Mouse (Mus musculus) embryonic facial prominence, embryonic 10.5 days (tissue): ENCODE results near the gene Atxn1. TPM values are rescaled to one million over a fixed set of nuclear protein-coding genes. Genes with fewer than 3 reads are reported as not detected.

ENCODE experiments used
- DNase-seq: peaks from one replicate; pipeline ENCODE4 v3.0.0-alpha.2; 2017; ENCODE audit warnings: low spot score
- H3K27ac ChIP-seq: fragments of 300-500 bp; sonication (generic); replicated peaks from 2 replicates; pipeline ENCODE4 v1.5.1; 2016; ENCODE audit warnings: mild to moderate bottlenecking
- H3K27me3 ChIP-seq: fragments of 300-500 bp; sonication (generic); replicated peaks from 2 replicates; pipeline ENCODE4 v1.6.1; 2016; ENCODE audit warnings: low read depth, mild to moderate bottlenecking; ENCODE audit not compliant: poor library complexity, severe bottlenecking
- H3K36me3 ChIP-seq: fragments of 300-500 bp; sonication (generic); replicated peaks from 2 replicates; pipeline ENCODE4 v1.6.1; 2016; ENCODE audit warnings: mild to moderate bottlenecking, moderate library complexity
- H3K4me1 ChIP-seq: fragments of 300-500 bp; sonication (generic); 2 replicates; pipeline ENCODE4 v1.6.1; 2016
- H3K4me3 ChIP-seq: fragments of 300-500 bp; sonication (generic); 2 replicates; pipeline ENCODE4 v1.5.1; 2016; ENCODE audit warnings: mild to moderate bottlenecking, moderate library complexity
- H3K9me3 ChIP-seq: fragments of 300-500 bp; sonication (generic); 2 replicates; pipeline ENCODE4 v1.6.1; 2016; ENCODE audit warnings: mild to moderate bottlenecking
- WGBS: fragments of 180-500 bp; shearing (Covaris S2); methylation state at CpG from one replicate; pipeline ENCODE4 v1.1.7; 2016; 5-methylcytosine and 5-hydroxymethylcytosine counted together
- polyA plus RNA-seq: library from polyadenylated mRNA; unstranded; fragments of >200 nt; fragmentation: Nextera tagmentation; extraction: Ambion mirVana; gene quantifications from 2 replicates; pipeline ENCODE4 v1.2.1, GENCODE M21; 2016

Gene Atxn1
- polyA plus RNA-seq, 1 experiment from 2014 or later: 1.1 TPM

- Histone ChIP-seq H3K36me3 (no peaks in the 10 kb centered on the region), H3K9me3 (peaks cover 4% of the 10 kb centered on the region; the same call in 1 of the 2 replicates), H3K27me3 (no peaks in the 10 kb centered on the region), H3K4me1 (peaks cover 6% of the 10 kb centered on the region; the same call in 1 of the 2 replicates), H3K27ac (no peak overlapping the region), H3K4me3 (no peak overlapping the region)
- DNase-seq: no peak
- WGBS: 71% methylated on average over 7 of the region's 7 CpGs
These were observed 29.0 kb downstream of the Atxn1 start for GRCm38 (mm10) chr13:45935798-45936197.

GRCm38 (mm10) chr13:45934841-45935240 is 30.0 kb downstream of the Atxn1 start:
- peaks cover 4% of the 10 kb centered on the region; the same call in 1 of the 2 replicates for H3K9me3 ChIP-seq
- H3K27me3 ChIP-seq: no peaks in the 10 kb centered on the region
- H3K4me1 ChIP-seq: peaks cover 6% of the 10 kb centered on the region; the same call in 1 of the 2 replicates
- H3K4me3 ChIP-seq: no peak overlapping the region
- no peaks in the 10 kb centered on the region for H3K36me3 ChIP-seq
- no peak for DNase-seq
- H3K27ac ChIP-seq: no peak overlapping the region
- 76% methylated on average over 6 of the region's 6 CpGs for WGBS

- H3K9me3 ChIP-seq: peaks cover 4% of the 10 kb centered on the region; the same call in 1 of the 2 replicates
- 76% methylated on average over 7 of the region's 7 CpGs for WGBS
- H3K27ac ChIP-seq: no peak overlapping the region
- H3K4me3 ChIP-seq: no peak overlapping the region
- H3K27me3 ChIP-seq: no peaks in the 10 kb centered on the region
- peaks cover 6% of the 10 kb centered on the region; the same call in 1 of the 2 replicates for H3K4me1 ChIP-seq
- no peak for DNase-seq
- no peaks in the 10 kb centered on the region for H3K36me3 ChIP-seq
These were observed 30.7 kb downstream of the Atxn1 start for GRCm38 (mm10) chr13:45934085-45934484.

GRCm38 (mm10) chr13:45932491-45932921 is 32.3 kb downstream of the Atxn1 start:
- Histone ChIP-seq H3K9me3 (peaks cover 4% of the 10 kb centered on the region; the same call in 1 of the 2 replicates), H3K4me3 (no peak overlapping the region), H3K4me1 (0 out of 2 replicates have a peak, but pooled peaks cover 3% of the 10 kb centered on the region), H3K36me3 (no peaks in the 10 kb centered on the region), H3K27ac (no peak overlapping the region), H3K27me3 (no peaks in the 10 kb centered on the region)
- WGBS: 83% methylated on average over 8 of the region's 8 CpGs
- DNase-seq: no peak

GRCm38 (mm10) chr13:45931891-45932290 is 32.9 kb downstream of the Atxn1 start:
- H3K36me3 ChIP-seq: no peaks in the 10 kb centered on the region
- DNase-seq: no peak
- no peak overlapping the region for H3K4me3 ChIP-seq
- no peaks in the 10 kb centered on the region for H3K27me3 ChIP-seq
- H3K27ac ChIP-seq: no peak overlapping the region
- H3K9me3 ChIP-seq: peaks cover 4% of the 10 kb centered on the region; the same call in 1 of the 2 replicates
- 46% methylated on average over 1 of the region's 1 CpGs for WGBS
- H3K4me1 ChIP-seq: no peaks in the 10 kb centered on the region

GRCm38 (mm10) chr13:45931215-45931614 is 33.6 kb downstream of the Atxn1 start:
- Histone ChIP-seq H3K9me3 (peaks cover 4% of the 10 kb centered on the region; the same call in 1 of the 2 replicates), H3K4me3 (no peak overlapping the region), H3K27me3 (no peaks in the 10 kb centered on the region), H3K36me3 (no peaks in the 10 kb centered on the region), H3K27ac (no peak overlapping the region), H3K4me1 (no peaks in the 10 kb centered on the region)
- 94% methylated on average over 5 of the region's 5 CpGs for WGBS
- DNase-seq: no peak

- no peak overlapping the region for H3K4me3 ChIP-seq
- no peaks in the 10 kb centered on the region for H3K27me3 ChIP-seq
- peaks cover 4% of the 10 kb centered on the region; the same call in 1 of the 2 replicates for H3K9me3 ChIP-seq
- H3K27ac ChIP-seq: no peak overlapping the region
- no peak for DNase-seq
- 0 out of 2 replicates have a peak, but pooled peaks cover 4% of the 10 kb centered on the region for H3K4me1 ChIP-seq
- WGBS: 82% methylated on average over 5 of the region's 5 CpGs
- H3K36me3 ChIP-seq: no peaks in the 10 kb centered on the region
These were observed 35.1 kb downstream of the Atxn1 start for GRCm38 (mm10) chr13:45929744-45930143.

GRCm38 (mm10) chr13:45925294-45925693 is 39.5 kb downstream of the Atxn1 start:
- no peaks in the 10 kb centered on the region for H3K9me3 ChIP-seq
- DNase-seq: no peak
- H3K4me1 ChIP-seq: peaks cover 4% of the 10 kb centered on the region; the same call in 1 of the 2 replicates
- H3K4me3 ChIP-seq: no peak overlapping the region
- H3K36me3 ChIP-seq: no peaks in the 10 kb centered on the region
- 82% methylated on average over 4 of the region's 4 CpGs for WGBS
- H3K27ac ChIP-seq: no peak overlapping the region
- H3K27me3 ChIP-seq: no peaks in the 10 kb centered on the region

GRCm38 (mm10) chr13:45924555-45924954 is 40.3 kb downstream of the Atxn1 start:
- Histone ChIP-seq H3K4me1 (peaks cover 4% of the 10 kb centered on the region; the same call in 1 of the 2 replicates), H3K36me3 (no peaks in the 10 kb centered on the region), H3K9me3 (no peaks in the 10 kb centered on the region), H3K4me3 (no peak overlapping the region), H3K27me3 (no peaks in the 10 kb centered on the region), H3K27ac (no peak overlapping the region)
- WGBS: 82% methylated on average over 7 of the region's 7 CpGs
- DNase-seq: no peak

GRCm38 (mm10) chr13:45923086-45923485 is 41.7 kb downstream of the Atxn1 start:
- no peak for DNase-seq
- 95% methylated on average over 1 of the region's 1 CpGs for WGBS

GRCm38 (mm10) chr13:45922467-45922866 is 42.3 kb downstream of the Atxn1 start:
- H3K9me3 ChIP-seq: no peaks in the 10 kb centered on the region
- no peak overlapping the region for H3K4me3 ChIP-seq
- 72% methylated on average over 9 of the region's 9 CpGs for WGBS
- no peaks in the 10 kb centered on the region for H3K36me3 ChIP-seq
- DNase-seq: no peak
- no peak overlapping the region for H3K27ac ChIP-seq
- H3K27me3 ChIP-seq: no peaks in the 10 kb centered on the region
- peaks cover 4% of the 10 kb centered on the region; the same call in 1 of the 2 replicates for H3K4me1 ChIP-seq

More at GRCm38 (mm10) chr13:45923086-45923485, 41.7 kb downstream of the Atxn1 start:
- peaks cover 4% of the 10 kb centered on the region; the same call in 1 of the 2 replicates for H3K4me1 ChIP-seq
- no peak overlapping the region for H3K27ac ChIP-seq
- H3K27me3 ChIP-seq: no peaks in the 10 kb centered on the region
- no peaks in the 10 kb centered on the region for H3K36me3 ChIP-seq
- H3K9me3 ChIP-seq: no peaks in the 10 kb centered on the region
- no peak overlapping the region for H3K4me3 ChIP-seq

GRCm38 (mm10) chr13:45918956-45919711 is 45.7 kb downstream of the Atxn1 start:
- no peak overlapping the region for H3K27ac ChIP-seq
- no peak overlapping the region for H3K4me3 ChIP-seq
- peaks cover 5% of the 10 kb centered on the region; the same call in 1 of the 2 replicates for H3K4me1 ChIP-seq
- no peaks in the 10 kb centered on the region for H3K27me3 ChIP-seq
- H3K9me3 ChIP-seq: no peaks in the 10 kb centered on the region
- WGBS: 92% methylated on average over 14 of the region's 15 CpGs
- DNase-seq: no peak
- H3K36me3 ChIP-seq: no peaks in the 10 kb centered on the region

GRCm38 (mm10) chr13:45918006-45918380 is 46.8 kb downstream of the Atxn1 start:
- Histone ChIP-seq H3K9me3 (no peaks in the 10 kb centered on the region), H3K27me3 (no peaks in the 10 kb centered on the region), H3K4me1 (peaks cover 5% of the 10 kb centered on the region; the same call in 1 of the 2 replicates), H3K36me3 (no peaks in the 10 kb centered on the region), H3K27ac (no peak overlapping the region), H3K4me3 (no peak overlapping the region)
- WGBS: 86% methylated on average over 12 of the region's 12 CpGs
- no peak for DNase-seq
